Mouse (Mus musculus) frontal cortex, postnatal 36 days (tissue): ENCODE data around the gene Il1rn.

Source experiments
- DNase-seq, 2 experiments: peaks; one replicate each; pipeline ENCODE4 v3.0.0; 2022; ENCODE audit warnings: low spot score in 2 of 2

Il1rn gene

DNA sequence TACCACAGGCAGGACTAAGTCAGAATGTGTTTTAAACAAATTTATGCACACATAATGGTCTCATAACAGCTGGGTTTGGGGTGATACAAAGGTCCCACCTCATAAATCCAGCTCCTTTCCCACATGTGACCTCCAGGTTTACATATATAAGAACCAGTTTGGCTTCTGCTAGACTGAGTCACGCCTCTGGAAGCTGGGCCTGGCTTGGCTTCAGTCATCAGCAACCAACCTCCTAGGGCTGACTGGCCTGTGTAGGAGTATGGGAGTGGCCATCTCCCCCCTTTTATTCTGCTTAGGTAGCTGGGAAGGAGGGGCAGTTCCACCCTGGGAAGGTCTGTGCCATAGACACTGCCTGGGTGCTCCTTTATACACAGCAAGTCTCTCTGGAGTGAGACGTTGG, at the start of gene Il1rn:
Il1rn (plus strand) TSS at position 309 of the 400 bp plus-strand sequence.
- no peak for DNase-seq

DNA sequence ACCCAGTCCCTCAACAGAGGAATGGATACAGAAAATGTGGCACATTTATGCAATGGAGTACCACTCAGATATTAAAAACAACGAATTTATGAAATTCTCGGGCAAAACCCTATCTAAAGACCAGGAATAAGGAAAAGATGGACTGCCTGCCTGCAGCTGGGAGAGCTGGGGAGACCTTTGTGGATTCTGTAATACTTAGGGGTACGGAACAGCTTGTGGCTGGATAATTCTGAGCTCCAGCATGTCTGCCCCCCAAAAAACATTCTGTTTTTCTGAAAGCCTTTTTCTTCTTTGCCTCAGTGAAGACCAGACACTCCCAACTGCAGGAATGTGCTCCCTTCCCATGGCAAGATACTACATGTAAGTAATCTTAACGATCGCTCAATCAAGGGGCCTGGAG, 45.8 kb upstream of the Il1rn start, which contains the start of gene Il1f10:
Il1f10 (plus strand) TSS at position 301 of the 400 bp plus-strand sequence.
- DNase-seq: no peak

DNA sequence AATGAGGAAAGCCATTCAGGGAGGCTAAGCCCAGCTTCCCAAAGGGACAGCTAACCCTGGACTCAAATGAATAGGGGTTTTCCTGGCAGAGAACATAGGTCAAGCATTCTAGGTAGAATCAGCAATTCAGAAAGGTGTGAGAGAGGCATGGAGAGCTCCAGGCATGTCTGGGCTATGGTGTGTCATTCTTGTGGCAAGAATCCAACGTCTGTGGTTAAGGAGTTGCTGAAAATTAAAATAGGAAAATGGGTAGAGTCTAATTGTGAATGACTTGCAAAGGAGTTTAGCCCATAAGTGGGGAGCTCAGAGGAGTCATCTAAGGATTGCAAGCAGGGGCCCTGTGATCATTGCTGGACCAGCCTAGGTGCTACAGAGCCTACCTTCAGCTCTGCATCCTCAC, 42.0 kb upstream of the Il1rn start:
- no peak for DNase-seq

DNA sequence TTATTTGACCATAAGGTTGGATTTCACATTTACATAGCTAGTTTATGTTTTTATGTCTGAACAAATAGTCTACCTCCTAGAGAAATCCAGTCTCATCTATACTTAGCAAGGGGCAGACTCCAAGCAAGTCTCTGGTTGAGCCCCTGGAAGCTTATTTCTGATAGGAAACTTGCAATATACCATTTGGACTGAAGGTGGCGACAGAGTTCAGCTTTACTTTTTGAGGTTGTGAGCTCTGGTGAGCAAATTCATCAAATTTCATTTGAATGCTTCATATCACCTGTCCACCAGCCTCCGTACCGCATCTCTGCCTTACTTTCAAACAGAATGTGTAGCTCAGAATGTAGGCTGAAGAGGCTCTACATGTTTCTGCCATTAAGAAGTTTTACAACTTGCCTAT, 39.8 kb upstream of the Il1rn start:
- DNase-seq: peak; percentile 40 to 62

DNA sequence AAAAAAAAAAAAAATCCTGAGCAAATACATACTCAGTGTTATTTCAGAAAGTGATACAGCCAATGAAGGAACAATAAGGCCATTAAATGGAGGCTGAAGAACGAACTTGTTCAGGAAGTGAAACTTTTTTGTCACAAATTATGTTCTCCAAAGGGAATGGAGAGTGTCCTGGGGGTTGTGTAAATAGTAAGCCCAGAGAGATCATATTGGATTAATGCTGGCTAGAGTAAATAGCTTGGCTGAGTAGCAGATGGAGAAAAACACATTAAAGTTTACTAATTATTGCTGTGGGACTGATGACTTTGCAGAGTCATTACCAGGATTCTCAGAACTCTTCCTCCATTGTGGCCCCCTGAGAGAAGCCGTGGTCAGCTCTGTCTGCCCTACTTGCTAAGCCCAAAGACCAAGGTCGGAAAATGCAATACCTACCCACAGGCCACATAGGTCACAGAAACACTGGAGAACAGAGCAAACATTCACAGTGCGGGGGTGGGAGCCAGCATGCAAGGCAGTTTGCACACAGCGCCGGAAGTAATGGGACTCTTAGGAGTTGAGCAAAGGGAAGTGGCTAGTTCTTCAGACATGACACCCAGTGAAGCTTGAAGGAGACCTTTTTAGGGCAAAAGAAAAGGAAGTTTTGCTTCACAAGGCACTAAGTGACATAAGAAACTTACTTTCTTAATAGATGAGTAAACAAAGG, 25.2 kb upstream of the Il1rn start:
- DNase-seq: no peak

DNA sequence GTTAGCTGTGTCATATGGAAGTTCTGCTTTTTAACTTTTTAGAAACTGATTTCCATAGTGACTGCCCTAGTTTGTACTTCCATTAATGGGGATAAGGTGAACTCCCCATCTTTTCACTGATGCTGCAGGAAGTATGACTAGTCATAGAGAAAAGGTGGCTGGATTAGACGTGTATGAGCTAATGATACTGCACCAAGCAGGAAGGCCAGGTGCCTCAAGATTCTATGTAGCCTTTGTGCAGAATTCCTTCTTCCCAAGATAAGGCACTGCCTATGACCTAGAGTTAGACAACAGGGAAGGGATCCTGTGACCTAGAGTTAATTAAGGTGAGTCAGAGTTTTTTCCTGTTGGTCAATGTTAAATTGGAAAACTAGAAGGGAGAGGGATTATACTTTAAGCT, 19.7 kb upstream of the Il1rn start:
- no peak for DNase-seq

DNA sequence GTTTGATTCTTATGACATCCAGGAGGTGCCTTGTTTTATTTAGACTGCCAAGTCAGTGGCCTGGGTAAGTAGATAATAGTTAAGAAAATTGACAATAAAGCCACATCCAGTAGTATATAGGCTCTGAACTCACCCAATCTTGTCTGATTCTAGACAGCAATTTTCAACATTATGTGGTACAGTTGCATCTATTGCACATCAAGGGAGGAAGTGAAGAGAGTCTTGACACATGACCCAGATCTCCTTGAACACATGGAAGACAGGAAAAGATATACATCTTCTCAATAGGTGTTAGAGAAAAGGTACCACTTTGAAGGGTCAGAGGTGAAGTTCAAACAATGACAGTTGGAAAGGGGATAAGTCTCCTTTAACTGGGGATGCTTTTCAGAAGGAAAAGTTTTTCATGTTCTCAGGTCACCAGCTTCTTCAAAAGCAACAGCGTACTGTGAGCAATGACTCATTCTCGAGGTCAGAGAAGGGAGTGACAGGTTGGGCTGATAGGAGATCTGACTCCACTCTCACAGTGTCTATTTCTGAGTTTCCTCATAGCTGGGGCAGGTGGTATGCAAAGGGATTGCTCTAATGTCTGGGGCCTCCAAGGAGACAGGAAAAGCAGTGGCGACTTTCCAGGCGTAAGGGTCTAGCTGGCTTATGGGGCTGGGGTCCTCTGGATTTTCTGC, 18.6 kb upstream of the Il1rn start:
- no peak for DNase-seq

DNA sequence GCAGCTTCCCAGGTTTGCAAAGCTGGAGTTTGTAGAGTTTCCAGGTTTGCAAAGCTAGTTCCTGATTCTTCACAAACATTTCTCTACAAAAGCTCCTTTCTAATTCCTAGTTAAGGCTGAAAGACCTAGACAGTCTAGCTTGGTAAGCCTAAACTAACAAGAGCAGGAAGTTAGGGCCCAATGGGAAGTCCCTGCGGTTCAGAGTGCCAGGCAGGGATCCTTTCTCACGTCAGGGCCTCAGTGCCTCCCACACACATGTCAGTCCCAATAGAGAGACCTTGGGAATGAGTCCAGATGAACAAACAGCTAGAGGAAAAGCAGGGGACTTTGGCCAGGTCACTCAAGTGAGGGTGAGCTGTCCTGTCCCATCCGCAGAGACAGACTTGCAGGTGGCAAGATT, 1.3 kb upstream of the Il1rn start:
- DNase-seq: no peak

DNA sequence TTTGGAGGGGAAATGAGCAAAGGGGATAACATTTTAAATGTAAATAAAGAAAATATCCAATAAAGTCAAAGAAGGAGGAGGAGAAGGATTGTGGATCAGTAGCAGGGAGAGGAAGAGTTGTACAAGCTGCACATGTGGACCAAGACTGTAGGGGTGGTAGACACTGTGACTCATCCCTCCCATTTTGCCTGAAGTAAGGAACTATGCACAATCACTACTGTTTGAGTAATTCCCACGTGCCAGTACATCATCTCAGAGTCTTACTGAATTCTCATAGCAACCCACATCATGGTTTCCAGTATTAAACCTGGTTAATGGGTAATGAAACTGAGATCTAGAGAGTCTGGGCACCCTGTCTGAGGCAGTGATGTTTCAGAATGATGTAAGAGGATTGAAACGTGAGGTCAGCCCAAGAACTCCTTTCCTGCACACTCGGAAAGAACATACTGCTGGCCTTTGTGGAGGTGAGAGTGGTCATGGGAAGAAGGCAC, 4.8 kb downstream of the Il1rn start:
- DNase-seq: no peak

DNA sequence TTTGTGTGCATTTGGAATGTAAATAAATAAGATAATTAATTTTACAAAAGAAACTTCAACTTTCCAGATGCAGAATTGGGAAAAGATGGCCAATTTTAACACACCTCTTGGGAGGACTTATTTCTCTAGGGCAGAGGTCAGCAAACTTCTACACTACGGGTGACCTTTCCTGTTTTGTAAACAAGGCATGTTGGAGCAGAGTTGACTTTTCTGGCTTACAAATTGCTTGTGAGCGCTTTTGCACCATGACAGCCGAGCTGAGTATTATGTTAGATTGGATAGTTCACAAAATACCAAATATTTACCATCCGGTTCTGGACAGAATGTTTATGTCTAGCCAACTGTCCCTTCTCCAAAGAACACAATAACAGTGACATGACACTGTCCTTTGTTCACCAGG, 8.0 kb downstream of the Il1rn start:
- DNase-seq: no peak

DNA sequence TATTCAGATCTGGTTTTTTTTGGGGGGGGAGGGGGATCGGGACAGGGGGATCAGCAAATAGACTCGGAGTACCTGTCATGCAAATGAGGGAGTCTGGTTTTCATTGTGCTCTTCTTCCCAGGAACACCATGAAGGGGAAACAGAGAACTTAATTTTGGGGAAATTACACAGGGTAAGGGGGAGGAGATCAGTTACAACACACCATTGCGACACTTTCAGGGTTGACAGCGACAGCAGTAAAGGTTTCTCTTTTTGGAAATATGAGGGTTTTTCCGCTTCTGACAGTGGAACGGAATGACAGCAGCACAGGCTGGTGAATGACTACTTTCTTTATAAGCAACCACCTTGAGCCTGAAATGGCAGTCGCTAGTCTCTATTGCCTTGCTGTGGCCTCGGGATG, 8.4 kb downstream of the Il1rn start:
- no peak for DNase-seq

DNA sequence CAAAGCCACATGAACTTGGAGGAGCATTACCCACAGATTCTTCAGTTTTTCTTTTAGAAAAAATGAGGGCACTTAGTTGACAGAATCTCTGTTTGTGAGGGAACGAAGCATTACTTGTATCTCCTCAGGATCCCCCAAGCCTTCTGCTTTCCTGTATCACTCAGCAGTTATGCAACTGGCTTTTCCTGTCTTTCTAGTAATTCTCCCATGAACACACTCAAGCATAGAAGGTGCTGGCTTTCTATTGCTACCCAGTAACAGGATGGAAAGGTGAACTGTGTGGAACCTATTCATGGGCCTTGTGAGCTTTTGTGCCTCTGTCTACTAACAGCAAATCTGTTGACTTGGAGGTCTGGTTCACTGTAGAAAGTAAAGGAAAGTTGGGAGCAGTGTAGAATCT, 11.3 kb downstream of the Il1rn start:
- DNase-seq: no peak

DNA sequence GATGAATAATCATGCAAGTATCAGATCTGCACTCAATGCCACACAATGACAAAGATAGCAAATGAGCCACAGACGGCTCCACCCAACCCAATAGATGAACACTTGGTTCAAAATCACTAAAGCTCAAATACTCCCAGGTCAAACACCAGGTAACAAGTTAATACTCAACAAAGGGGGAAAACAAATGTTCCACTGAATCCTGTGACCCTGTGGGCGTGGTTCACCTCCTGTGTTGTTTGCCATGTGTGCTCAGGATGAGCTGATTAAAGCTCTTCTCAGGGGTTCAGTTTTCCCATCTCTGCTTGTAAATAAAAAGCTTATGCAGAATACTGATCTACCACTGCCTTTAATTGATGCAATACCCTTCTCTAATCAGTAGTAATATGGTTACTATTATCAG, 14.5 kb downstream of the Il1rn start:
- DNase-seq: no peak

DNA sequence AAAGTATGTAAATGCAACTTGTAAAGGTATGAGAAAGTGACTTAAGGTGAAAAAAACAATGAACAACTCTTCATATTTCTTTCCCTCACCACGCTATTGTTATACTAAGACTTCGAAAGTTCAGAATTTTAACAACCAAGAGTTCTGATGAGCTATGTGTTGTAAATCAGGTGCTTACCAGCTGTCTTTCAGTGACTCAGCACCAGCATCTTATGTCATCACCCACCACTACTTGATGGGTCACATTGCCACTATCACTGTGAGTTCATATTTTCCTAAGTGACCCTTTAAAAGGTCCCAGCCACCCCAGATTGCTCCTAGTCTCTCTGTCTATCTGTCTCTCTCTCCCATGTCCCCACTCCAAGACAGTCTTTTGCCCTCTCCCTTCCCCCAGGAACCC, 16.4 kb downstream of the Il1rn start:
- DNase-seq: no peak

DNA sequence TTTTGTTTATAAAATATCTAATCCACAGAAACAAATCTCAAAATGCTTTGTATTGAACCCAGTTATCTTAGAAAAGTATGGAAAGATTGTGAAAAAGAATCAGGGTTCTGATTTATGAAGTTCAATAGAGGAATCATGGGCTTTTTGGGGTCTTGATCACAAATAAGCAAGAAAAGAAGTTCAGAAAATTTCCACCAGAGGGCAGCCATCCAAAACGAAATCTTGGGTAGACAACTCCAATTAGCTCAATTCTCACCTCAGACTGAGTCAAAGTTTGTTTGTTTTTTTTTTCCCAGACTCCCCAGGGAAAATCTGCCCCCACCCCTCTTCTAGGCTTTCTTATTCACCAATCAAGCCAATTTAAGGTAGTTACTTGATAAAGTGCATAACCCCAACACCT, 21.0 kb downstream of the Il1rn start:
- DNase-seq: peak; percentile 5 to 39

DNA sequence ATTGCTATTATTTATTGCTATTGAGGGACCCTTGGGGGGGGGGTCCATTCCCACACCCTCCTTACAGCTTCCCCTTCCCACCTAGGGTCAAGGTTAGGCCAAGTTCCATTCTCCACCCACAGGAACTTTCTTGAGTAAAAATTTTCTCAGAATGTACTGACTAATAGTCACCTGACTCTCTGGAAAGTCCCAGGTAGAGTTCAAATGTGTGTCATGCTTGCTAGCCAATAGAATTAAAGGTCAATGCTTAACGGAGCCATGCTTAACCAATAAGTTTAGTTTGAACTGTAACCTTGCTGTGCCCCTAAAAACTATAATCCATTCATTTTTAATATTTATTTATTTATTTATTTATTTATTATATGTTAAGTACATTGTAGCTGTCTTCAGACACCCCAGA, 22.7 kb downstream of the Il1rn start:
- DNase-seq: no peak

DNA sequence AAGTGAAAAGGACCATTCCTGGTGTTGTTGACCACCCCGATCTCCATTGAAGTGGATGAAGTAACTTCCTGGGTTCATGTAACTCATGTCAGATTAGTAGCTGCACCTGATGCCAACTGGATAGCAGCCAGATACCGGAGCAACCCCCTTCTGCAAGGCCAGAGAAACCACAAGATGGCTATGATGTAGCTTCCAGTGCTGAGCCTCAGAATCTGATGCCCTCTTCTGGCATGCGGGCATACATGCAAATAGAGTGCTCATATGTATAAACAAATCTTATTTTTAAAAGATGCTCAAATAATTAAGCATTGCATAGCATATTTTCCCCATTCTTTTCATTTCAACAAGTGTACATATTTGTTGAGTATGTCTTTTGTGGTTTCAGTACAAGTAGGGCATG, 27.2 kb downstream of the Il1rn start:
- DNase-seq: no peak

DNA sequence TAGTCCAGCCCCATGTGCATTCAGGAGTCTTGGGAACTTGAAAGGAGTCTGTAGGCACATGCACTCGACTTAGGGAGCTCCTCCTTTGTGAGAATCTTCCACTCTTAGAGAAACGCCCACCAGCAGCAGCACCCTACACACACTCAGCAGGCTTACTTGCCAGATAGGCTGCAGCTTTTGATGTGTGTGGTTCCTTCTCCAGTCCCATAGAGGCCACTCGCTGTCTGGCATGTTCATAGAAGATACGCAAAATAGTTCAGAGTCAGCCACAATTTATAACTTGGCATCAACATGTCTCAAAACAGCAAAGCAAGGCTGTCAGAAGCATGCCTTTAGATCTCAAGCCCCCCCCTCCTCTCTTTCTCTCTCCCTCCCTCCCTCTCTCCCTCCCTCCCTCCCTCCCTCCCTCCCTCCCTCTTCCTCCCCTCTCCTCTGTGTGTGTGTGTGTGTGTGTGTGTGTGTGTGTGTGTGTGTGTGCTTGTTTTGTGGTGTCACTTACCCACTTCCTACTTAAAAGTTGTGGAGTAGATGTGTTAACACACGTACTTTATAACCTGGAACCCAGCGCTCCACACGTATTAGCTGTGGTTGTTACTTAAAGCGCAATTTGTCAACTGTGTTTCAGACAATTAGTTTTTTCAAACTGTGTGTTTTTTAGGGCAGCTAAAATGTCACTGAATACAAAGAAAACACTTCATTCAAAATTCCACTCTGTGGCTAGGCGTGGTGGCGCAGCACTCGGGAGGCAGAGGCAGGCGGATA, 29.7 kb downstream of the Il1rn start:
- DNase-seq: peak in 1 of 2 experiments; percentile 4

DNA sequence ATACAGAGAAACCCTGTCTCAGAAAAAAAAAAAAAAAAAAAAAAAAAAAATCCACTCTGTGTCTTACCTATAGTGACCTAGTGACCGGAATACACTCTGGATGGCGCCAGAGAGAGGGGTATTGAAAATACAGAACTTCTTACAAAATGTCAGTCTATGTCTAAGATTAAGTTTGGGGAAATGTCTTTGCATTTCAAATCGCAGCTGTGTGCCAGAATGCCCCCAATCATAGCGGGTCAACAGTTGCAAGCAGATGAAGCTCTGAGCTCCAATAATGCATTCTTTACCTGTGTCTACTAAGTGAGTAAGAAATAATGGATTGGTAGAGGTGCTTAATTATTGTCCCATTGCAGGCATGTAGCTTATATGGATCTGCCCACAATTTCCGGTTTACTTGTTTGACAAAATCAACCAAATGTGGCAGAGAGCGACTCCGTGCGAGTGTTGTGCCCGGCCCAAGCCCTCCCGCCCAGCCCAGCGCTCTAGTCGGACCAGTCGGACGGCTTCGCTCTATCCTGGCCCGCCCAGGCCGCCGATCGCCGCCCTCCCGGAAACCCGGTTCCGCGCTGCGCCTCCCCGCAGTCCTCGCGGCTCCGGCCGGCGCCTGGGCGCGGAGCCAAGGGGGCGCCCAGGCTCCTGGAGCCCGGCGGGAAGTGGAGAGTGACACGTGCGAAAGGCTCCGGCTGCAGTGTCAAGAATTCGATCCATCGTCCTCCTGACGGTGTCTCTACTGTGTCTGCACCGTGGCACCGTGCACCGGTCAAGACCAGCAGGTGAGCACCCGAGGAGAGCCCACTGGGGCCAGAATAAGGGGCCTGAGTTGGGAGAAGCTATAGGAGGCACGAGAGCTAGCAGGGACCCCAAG, 30.6 kb downstream of the Il1rn start, which contains the start of gene Psd4:
Psd4 (plus strand) TSS at position 551 of the 865 bp plus-strand sequence.
- DNase-seq: peak; percentile 5 to 9

DNA sequence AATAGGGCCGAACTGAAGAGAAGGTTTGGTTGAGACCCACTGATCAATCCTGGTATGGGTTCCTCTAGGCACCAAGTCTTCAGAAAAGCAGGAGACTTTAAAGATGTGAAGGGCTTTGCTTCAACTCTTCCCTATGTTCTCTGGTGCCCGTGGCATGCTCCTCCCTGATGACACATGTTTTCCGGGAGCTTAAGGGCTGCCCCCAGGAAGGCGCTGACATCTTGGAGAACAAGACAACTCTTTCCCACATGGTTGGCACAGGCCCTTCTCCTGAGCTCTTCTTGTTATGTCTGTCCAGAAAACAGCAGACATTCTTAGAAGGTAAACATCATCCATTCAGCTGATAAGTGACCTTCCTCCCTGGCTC, 31.2 kb downstream of the Il1rn start:
- no peak for DNase-seq

DNA sequence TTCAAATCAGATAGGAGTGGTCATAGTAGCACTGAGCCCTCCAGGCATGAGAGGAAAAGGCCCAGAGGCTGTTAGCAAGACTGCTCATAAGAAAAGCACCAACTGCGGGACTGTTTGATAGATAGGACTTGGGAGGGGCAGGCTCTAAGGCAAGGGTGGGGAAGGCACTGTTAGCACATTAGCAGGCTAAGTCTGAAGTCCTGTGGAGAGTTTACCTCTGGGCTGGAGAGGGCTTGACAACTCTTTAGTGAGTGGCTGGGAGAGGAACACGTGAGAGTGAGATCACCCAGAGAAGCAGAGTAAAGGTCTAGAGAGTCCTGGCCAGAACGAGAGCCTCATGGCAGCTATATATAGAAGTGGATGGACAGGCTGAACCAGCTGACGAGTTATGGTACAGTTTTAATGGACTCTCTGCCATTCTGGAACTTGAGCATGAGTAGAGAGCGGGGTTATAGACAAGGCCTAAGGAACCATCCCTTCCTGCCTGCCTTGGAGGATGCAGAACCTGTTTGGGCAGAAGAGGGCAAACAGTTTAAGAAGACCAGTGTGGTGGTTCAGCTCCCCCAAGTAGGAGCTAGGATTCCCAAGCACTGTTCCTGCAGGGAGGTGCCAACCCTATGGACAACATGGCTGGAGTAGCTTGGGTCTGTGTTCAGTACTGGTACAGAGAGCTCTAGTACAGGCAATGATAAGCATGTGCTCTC, 42.2 kb downstream of the Il1rn start:
- DNase-seq: no peak
